Mouse (Mus musculus) adrenal gland, postnatal 36 days (tissue): ENCODE data around the gene Zic4. TPM values are rescaled to one million over a fixed set of nuclear protein-coding genes. Genes with fewer than 3 reads are reported as not detected.

ENCODE experiments used
- DNase-seq, 2 experiments: peaks; one replicate each; pipeline ENCODE4 v3.0.0; 2021; ENCODE audit warnings: mixed read lengths in 1 of 2
- total RNA-seq, 2 experiments: library from RNA; stranded (reverse); gene quantifications; 2 replicates each; pipeline ENCODE4 v1.2.3; 2021

The Zic4 gene
- total RNA-seq, 2 experiments from 2014 or later = not detected

DNA sequence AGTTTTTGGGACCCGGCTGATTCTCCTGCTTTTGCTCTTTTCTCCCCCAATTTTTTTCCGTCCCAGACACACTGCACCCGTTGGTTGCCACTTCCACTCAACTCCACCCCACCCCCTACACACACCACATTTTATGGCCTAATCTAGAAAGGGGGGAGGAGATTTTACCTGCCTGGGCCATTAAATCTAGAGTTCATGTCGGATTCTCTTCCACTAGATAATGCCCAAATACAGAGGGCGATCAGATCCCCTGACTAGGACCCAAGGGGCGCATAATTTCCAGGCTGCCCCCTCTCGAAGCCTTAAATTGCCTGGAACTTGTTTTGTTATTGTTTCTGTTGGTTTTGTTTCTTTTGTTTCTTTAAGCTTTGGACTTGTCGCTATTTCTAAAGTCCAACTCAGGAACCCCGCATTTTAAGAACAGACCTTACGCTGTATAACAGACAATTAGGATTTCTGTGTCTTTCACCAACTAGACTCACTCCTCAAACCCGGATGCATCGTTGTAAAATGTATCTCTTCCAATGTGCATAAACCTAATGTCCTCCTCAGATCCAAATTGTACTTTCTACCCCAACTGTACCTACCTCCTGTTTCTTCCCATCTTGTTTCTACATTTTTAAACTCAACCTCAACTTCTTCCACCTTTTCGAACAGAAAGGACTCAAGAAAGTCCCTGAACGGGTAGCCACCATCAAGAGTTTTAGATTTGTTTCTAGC is 958 bp downstream of the Zic4 start:
- no peak for DNase-seq

DNA sequence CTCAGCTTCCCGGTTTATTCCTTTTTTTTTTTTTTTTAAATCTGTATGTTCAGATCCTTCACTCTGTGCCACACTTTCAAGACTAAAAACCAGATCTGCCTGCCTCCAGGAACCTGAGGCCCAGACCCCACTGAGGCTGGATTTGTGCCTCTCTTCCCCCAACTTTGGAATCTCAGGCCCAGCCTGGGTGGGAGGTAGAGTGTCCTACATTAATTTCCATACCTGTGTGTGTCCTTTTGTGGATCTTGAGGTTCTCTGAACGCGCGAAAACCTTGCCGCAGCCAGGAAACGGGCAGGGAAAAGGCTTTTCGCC is 1.6 kb downstream of the Zic4 start:
- DNase-seq = no peak

DNA sequence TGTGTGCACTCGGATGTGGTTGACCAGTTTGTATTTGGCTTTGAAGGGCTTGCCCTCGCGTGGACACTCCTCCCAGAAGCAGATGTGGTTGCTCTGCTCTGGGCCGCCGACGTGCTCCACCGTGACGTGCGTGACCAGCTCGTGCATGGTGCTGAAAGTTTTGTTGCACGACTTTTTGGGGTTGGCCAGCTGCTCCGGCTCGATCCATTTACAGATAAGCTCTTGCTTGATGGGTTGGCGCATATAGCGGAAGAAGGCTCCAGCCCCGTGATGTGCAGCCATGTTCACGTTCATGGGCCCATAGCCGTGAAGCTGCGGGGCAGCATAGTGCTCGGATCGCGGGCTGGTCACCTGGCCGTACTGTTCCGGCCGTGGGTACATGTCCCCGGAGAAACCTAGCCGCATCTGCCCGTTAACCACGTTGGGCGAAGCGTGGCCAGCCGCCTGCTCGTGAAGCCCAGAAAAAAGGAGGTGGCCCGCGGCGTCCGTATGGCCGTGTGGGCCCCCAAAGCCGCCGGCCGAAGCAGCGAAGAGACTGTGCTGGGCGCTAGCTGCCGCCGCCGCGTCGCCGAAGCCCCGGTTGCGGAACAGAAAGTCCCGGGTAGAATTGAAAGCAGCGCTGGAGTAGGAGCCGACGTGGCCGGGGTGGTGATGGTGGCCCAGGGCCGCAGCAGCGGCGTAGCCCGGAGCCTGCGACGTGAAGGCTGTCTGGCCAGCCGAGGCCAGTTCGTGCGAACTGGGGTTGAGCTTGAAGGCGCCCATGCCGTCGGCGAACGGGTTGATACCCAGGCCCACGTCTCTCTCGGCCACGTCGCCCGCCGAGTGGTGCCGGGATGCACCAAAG is 2.1 kb downstream of the Zic4 start:
- DNase-seq = peak in 1 of 2 experiments; percentile 15

DNA sequence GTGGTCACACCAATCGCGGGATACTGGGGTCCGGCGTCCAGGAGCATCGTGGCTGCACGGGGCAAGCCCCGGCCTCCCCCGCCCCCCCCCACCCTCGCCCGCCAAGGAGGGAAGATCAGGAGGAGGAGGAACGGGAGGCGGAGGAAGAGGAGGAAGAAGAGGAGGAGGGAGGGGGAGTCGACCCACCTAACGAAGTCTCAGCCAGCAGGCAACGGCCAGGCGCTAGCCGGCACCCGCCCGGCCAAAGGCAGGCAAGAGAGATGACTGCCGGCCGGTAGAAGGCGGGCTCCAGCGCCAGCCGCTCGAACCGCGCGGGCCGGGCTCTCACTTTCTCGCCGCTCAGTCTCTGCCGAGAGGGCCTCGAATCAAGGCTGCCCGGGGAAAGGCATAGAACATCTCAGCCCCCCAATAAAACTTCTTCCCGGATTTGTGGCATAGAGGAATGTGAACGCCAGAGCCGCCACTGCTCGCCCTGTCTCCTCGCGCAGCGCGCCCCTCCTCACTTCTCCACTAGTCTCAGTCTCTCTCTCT is 2.8 kb downstream of the Zic4 start:
- DNase-seq = peak in 1 of 2 experiments; percentile 8

DNA sequence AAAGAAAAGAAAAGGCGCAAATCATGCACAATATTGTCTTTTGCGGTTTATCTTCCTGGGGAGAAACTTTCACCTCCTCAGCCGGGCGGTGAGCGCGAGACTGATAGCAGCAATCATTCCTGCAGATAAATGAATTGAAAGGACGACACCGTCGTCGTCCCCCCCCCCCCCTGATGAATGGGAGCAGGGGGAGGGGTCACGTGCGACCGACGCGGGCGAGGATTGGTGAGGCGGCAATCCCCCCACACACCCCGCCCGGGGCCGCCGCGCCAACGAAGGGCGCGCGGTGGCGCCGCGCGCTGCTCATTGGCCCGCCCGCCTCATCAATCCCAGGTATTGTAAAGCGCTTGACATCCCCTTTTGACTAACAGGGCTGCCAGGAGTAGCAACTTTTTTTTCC is 3.5 kb downstream of the Zic4 start, which contains the start of gene Zic1:
TSS of gene Zic1 (minus strand) at position 147 of the 400 bp plus-strand sequence.
- no peak for DNase-seq

DNA sequence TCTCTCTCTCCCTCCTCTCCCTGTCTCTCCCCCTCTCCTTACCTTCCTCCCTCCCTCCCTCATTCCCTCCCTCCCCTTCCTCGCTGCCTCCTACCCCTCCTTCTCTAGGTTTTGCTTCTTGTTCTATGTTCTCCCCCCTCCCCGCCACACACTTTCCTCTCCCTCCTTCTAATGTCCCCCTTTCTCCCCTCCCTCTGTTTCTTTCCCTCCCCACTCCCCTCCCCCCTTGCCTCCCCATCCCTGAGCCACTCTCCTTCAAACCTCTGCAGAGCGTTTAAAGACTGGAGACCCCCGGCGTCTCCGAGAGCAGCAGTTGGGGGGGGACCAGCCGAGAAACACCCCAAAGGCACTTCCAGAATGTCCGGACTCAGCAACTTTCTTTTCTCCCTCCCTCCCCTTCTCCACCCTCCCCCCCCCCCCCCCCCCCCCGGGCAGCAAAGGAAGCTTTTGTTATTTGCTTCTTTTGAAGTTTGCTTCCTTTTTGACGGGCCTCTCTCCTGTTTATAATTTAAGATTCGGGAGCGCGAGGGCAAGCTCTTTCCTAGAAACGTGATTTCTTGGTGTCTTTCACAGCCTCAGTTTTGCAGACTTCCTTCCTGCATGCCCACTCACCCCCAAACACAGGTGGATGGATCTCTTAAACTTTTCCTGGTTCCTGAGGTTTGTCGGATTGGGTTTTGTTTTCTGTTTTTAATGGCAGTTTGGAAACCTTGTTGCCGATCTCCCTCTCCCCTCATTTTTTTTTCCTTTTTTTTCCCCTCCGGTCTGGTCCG is 4.2 kb downstream of the Zic4 start:
- DNase-seq = no peak

DNA sequence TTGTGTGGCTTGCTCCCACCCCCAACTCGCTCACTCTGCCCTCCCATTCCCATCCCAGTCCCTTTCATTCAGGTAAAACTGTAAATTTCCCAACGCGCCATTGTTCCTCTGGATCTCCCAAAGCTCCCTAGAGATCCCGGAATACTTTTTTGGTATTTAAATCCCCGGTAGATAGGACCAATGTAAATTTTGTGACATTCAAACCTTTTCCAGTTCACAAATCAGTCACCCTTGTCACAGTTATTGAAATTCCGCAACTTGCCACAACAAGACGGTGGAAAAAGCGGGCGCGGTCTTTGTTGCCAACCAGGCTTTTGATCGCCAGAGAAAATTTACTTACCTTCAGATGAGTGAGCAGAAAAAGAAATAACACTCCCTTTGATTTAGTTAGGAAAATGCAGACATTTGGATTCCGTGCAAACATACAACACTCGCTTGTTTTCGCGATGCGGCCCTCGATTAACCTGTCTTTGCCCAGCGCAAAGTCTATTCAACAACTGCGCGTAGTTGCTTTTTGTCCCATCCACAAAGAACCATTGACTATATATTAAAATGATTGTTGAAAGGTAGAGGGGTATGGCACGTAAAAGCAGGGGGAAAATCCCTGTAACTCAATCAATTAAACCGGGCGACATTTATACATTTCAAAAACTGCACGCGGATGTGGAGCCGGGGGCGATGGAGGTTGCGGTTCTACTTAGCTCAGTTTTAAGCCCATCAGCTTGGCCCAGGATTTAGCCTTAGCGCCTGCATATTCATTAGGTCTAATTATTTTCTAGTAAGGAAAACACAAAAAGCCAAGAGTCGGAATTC is 5.0 kb downstream of the Zic4 start:
- DNase-seq = no peak

DNA sequence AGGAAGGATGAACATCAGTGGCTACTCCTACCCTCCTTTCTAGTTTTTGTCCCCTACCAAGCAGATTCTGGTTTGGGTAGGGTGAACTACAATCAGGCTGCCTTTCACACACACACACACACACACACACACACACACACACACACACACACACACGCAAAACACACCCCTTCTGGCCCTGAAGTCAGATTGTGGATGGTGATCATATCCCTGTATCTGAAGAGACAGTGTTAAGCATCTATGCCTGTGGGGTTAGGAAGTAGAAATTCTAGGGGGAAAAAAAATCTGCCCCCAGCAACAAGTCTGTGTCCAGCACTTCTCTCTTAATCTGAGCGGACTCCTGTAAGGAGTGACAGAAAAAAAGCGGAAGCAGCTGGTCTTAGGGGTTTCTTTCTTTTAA is 5.9 kb downstream of the Zic4 start:
- no peak for DNase-seq

DNA sequence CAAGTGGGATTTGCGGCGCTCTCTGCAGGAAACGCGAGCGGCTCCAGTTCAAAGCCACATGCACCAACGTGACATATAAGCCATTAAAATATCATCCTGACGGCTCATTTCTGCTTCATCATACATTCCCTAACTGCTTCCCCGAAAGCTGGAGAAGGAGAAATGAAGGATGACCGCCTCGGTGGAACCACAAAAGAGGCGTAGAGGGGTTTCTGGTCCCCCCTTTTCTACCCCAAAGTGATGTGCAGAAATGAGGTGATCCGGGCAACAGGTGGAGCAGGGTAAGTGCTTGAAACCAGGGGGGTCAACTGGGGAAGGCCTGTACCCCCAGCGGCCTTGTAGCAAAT is 6.7 kb downstream of the Zic4 start:
- no peak for DNase-seq

DNA sequence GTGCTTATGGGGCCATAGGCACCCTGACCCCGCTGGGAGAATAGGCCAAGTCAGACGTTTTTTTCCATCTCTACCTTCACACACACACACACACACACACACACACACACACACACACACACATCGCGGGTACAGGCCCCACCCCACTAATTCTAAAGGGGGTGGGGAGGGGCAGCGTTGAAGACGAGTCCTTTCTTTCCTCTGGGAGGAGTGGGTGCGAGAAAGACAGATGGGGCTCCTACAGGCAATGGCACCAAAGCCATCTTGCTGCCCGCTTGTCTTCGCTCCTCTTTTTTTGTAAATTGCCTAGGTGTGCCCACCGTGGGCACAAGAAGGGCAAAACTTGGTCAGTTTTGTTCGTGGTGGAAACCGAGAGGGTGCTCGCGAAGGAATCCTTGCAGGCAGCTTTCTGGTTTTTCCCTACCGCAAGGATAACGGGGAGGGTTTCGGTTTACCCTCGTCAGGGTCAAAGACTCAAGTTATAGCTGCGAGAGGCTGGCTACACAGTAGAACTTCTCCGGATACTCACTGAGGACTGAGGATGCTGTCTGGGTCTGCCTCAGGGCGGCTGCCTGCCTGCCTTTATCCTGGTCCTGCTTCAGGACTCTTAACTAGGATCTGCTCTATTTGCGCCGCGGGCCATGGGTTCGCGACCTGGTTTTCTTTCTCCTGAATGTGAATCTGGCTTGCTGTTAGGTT is 7.2 kb downstream of the Zic4 start:
- DNase-seq = no peak

DNA sequence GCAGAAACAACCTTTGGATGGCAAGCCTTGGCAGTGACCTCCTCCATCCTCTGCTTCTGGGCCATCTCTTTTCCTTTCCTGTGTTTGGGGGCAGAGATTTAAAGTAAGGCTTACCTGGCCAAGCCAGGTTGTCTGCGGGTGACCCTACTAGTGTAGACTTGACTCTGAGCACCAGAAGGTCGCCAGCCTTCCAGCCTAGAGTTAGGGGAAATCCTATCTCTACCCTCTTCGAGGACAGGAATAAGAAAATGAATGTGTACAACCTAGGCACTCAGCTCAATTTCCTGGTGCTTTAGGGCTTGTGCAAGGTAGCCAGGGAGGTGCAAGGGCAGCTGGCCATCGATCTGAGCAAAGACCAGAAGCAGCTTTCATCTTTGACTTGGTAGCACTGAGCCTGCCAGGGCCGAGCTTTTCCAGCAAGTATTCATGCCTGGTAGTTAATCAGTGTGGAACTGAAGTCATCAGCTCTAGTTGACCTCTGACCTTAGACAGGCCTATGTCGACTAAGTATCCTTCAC is 8.0 kb downstream of the Zic4 start:
- no peak for DNase-seq

DNA sequence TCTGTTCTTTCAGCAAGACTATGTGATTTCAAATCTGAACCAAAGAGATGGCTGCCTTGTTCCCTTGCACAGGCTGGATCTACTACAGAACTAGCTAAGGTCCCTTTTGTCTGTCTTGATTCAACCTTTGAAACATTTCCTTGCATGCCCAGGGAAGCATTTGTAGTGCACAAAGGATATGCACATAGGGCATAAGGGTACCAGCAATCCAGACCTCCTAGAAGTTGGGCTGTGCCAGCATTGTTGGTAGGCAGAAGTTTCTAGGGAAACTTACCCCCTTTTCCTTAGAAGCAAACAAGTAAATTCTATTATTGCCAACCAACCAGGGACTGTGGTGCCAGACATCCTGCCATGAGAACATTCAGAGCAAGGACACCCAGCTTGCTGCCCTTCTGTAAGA is 8.8 kb downstream of the Zic4 start:
- no peak for DNase-seq

DNA sequence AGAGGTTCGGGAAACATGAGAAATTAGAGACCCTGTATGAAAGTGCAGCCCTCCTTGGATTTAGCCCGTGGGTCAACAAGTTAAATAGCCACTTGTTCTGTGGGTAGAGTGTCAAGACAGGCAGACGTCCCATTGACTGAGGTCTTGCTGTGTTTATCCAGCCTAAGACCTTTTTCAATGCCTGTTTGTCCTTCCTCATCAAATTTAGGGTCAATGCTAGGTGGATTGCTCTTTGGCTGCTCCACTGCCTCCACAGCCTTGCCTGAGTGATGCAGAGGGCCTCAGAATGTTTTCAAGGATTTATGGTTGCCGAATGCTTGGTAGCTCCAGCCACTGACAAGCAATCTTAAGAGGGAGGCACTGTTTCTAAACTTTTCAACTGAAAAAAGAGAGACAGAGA is 9.4 kb downstream of the Zic4 start:
- DNase-seq = no peak

DNA sequence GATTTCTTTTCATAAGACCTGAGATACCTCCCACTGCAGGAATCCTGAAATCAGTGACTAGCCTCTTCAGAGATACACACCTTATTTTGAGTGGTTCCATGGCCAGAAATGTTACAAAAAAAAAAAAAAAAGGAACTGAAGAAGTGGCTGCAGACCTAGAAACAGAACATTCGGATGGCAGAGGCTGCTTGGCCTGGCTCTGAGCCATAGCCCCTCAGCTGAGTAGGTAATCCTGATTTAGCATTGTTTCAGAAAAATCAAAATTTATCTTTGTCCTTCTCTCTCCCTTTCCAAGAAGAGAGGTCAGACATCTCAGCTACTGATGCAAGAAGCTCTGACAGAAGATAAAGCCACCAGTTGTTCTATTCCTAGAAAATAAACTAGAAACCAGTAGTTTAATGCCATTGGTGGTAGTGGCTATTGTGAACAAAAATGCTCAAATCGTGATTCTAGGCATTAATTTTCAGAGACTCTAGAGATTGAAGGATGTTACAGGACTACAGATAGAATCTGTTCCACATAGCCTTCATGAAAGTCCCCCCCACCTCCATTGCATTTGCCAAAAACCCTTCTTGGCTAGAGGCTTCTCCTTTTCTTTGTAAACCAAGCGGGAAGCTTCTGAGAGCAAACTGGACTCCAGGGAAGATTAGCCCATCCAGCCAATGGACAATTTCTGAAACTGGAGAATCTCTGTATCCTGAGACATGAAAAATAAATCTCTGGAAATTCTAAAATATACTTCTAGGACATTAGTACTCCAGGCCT is 11.8 kb downstream of the Zic4 start:
- no peak for DNase-seq

DNA sequence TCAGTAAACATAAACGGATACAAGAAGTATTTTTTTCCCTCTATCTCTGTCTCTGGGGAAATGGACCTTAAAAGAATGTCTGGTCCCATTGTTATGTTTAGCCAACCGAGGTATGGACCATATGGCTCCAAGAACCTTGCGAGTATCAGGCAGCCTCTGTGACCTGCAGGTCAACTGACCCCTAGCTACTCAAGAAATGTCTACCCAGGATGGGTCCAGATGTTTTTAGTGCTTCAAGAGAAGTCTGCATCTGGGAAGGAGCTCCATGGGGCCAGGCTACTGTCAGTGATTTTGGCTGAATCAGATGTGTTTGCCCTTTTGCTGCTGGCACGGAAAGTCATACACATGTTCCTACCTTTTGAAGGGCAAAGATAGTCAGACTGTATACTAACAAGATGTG is 12.5 kb downstream of the Zic4 start:
- DNase-seq = no peak

DNA sequence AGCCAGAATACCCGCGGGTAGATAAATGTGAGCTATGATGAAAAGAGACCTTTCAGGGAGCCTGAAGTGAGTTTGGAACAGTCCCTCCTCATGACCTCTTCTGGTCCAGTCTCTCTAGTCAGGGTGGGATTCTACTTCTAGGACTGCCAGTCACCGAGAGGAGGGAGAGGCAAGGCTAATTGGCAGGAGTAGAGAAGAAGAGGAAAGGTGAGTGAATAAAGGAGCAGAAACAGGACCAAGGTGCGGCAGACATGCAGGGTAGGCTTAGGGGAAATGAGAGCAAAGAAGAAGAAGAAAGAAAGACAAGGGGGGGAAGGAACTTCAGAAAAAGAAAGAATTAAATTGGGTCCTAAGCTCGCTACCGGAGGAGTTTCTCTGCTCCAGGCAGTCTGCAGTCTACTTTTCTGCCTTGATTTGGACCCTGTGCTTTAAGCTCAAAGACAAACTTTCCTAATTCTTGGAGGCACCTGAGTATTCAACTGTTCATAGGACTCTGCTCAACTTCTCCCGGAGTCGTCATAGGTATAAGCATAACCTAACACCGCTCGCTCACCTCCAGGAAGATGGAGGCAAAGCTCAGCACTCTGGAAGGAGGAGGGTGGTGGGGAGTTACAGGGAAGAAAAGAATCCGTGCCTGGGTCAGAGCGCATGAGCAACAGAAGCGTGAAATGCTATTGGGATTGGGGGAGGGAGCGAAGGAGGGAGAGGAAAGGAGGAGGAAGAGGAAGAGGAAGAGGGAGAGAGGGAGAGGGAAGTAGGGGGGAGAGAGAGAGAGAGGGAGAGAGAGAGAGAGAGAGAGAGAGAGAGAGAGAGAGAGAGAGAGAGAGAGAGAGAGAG is 15.0 kb downstream of the Zic4 start:
- DNase-seq = no peak

DNA sequence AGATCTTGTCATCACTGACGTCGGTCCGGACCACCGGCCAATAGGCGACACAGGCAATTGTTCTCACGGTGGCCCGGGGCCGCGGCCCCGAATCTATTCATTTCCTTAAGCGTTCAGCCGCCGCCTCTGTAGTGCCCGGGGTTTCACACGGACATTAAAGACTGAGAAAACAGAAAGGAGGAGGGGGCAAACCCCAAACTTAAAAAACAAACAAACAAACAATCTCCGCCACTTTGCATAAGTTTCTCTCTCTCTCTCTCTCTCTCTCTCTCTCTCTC is 15.6 kb downstream of the Zic4 start:
- no peak for DNase-seq

DNA sequence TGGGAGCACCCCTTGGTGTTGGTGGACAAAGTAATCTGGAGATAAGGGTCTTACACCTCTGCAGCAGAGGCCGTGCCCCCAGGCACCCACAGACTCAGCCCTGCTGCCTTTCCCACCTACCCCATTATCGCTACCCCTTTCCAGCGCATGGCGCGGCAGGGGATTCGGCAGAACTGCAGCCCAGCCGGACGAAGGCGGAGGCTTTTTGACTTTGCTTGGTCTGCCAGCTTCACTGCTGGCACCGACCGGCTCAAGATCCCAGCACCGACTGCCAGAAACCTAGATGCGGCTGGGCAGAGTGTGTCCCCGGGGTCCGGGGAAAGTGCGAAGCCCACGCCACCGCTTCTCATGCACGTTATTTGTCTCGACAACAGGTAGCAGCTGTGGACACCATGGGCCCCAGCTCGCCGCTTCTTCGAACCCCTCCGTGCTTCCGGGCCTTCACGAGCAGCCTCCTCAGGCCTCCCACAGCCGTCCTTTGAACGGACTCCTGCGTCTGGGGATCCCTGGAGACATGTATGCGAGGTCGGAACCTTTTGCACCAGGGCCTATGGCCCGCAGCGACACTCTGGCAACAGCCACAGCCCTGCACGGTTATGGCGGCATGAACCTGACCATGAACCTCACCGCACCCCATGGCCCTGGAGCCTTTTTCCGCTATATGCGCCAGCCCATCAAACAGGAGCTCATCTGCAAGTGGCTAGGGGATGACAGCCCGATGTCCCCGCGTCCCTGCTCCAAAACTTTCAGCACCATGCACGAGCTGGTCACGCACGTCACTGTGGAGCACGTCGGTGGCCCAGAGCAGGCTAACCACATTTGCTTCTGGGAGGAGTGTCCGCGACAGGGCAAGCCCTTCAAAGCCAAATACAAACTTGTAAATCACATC is 16.4 kb downstream of the Zic4 start:
- no peak for DNase-seq

DNA sequence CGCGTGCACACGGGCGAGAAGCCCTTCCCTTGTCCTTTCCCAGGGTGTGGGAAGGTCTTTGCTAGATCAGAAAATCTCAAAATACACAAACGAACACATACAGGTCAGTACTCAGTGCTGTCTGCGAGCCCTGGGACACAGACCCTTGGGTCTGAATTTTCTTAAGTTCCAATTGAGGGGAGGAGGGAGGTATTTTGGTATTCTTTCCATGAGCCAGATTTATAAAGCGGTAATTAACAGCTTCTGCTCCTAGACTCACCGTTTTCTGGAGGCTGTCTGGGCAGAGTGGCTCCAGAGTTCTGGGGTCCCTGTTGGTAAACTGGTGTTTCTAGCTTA is 17.1 kb downstream of the Zic4 start:
- DNase-seq = no peak
